Mouse (Mus musculus) liver, embryonic 11.5 days (tissue): ENCODE measurements around the gene Ifnlr1. TPM values are rescaled to one million over a fixed set of nuclear protein-coding genes. Genes with fewer than 3 reads are reported as not detected.

Experiments used
- ATAC-seq: fragments of 200-750 bp; cut with Nextera tagmentation; replicated peaks from 2 replicates; pipeline ENCODE4 v1.8.0; 2017; ENCODE audit warnings: moderate number of reproducible peaks, mild to moderate bottlenecking, moderate TSS enrichment, moderate library complexity; ENCODE audit not compliant: low FRiP score
- DNase-seq: peaks from one replicate; pipeline ENCODE4 v3.0.0-alpha.2; 2017; ENCODE audit warnings: low spot score
- H3K27ac ChIP-seq: fragments of 300-500 bp; sonication (generic); 2 replicates; pipeline ENCODE4 v1.5.1; 2014; ENCODE audit warnings: mild to moderate bottlenecking, low read depth, low read length, control low read depth
- H3K27me3 ChIP-seq: fragments of 300-500 bp; sonication (generic); replicated peaks from 2 replicates; pipeline ENCODE4 v1.6.1; 2014; ENCODE audit warnings: low read length, mixed read lengths; ENCODE audit not compliant: control insufficient read depth, insufficient read depth
- H3K36me3 ChIP-seq: fragments of 300-500 bp; sonication (generic); 2 replicates; pipeline ENCODE4 v1.6.1; 2014; ENCODE audit warnings: mild to moderate bottlenecking, low read length, moderate library complexity, mixed read lengths; ENCODE audit not compliant: control insufficient read depth, insufficient read depth
- H3K4me1 ChIP-seq: fragments of 300-500 bp; sonication (generic); replicated peaks from 2 replicates; pipeline ENCODE4 v1.6.1; 2014; ENCODE audit warnings: low read length, mixed read lengths; ENCODE audit not compliant: control insufficient read depth, insufficient read depth
- H3K4me2 ChIP-seq: fragments of 300-500 bp; sonication (generic); 2 replicates; pipeline ENCODE4 v1.6.1; 2014; ENCODE audit warnings: mild to moderate bottlenecking, control low read depth, moderate library complexity
- H3K4me3 ChIP-seq: fragments of 300-500 bp; sonication (generic); 2 replicates; pipeline ENCODE4 v1.5.1; 2014; ENCODE audit warnings: low read depth, low read length, control low read depth
- H3K9ac ChIP-seq: fragments of 300-500 bp; sonication (generic); 2 replicates; pipeline ENCODE4 v1.6.1; 2014; ENCODE audit warnings: low read depth, low read length, control low read depth
- H3K9me3 ChIP-seq: fragments of 300-500 bp; sonication (generic); 2 replicates; pipeline ENCODE4 v1.6.1; 2016; ENCODE audit warnings: low read length, inconsistent platforms, mixed read lengths; ENCODE audit not compliant: control insufficient read depth
- WGBS: fragments of 180-500 bp; shearing (Covaris S2); extraction: QIAGEN DNeasy Blood & Tissue Kit; methylation state at CpG from one replicate; pipeline ENCODE4 v1.1.7; 2014; 5-methylcytosine and 5-hydroxymethylcytosine counted together
- polyA plus RNA-seq: library from polyadenylated mRNA; unstranded; fragments of >200 nt; fragmentation: Nextera tagmentation; extraction: Ambion mirVana; gene quantifications from 2 replicates; pipeline ENCODE4 v1.2.1, GENCODE M21; 2014

Gene Ifnlr1
- polyA plus RNA-seq, 1 experiment from 2014 or later: 0.07 TPM

GRCm38 (mm10) chr4:135722540-135723290 is 36.6 kb downstream of the Ifnlr1 start:
- H3K4me2 ChIP-seq: no peak overlapping the region
- no peak overlapping the region for H3K27ac ChIP-seq
- ATAC-seq (no peak), DNase-seq (no peak)
- WGBS: 74% methylated on average over 17 of the region's 17 CpGs
- no peak overlapping the region for H3K4me3 ChIP-seq
- peaks cover 6% of the 10 kb centered on the region for H3K4me1 ChIP-seq
- no peaks in the 10 kb centered on the region for H3K36me3 ChIP-seq
- no peak overlapping the region for H3K9ac ChIP-seq
- H3K9me3 ChIP-seq: peaks cover 7% of the 10 kb centered on the region
- no peaks in the 10 kb centered on the region for H3K27me3 ChIP-seq

GRCm38 (mm10) chr4:135726416-135726815 is 40.3 kb downstream of the Ifnlr1 start:
- WGBS: 71% methylated on average over 11 of the region's 11 CpGs
- no peak for DNase-seq
- ATAC-seq: no peak
- Histone ChIP-seq H3K27ac (no peak overlapping the region), H3K4me3 (no peak overlapping the region), H3K4me1 (peaks cover 12% of the 10 kb centered on the region), H3K4me2 (no peak overlapping the region), H3K27me3 (no peaks in the 10 kb centered on the region; the same call in 1 of the 2 replicates), H3K9ac (no peak overlapping the region), H3K9me3 (peaks cover 7% of the 10 kb centered on the region), H3K36me3 (no peaks in the 10 kb centered on the region)

GRCm38 (mm10) chr4:135727817-135728216 is 41.7 kb downstream of the Ifnlr1 start, which contains the start of gene Il22ra1:
Gene Il22ra1, plus strand, starts transcription at chr4:135728172.
- ATAC-seq: peak; percentile 51; the same call in 1 of the 2 replicates
- DNase-seq: no peak
- Histone ChIP-seq H3K27ac (no peak within 1 kb of the TSS), H3K4me3 (peak within 1 kb of the TSS; percentile 26), H3K4me1 (peaks cover 12% of the 10 kb centered on the region), H3K9ac (peak within 1 kb of the TSS; percentile 48; the same call in 1 of the 2 replicates), H3K36me3 (no peaks in the 10 kb centered on the region), H3K4me2 (peak within 1 kb of the TSS; percentile 64), H3K27me3 (no peaks in the 10 kb centered on the region; the same call in 1 of the 2 replicates), H3K9me3 (peaks cover 3% of the 10 kb centered on the region; the same call in 1 of the 2 replicates)
- WGBS: 21% methylated on average over 14 of the region's 14 CpGs

- Histone ChIP-seq H3K36me3 (no peaks in the 10 kb centered on the region; the same call in 1 of the 2 replicates), H3K4me2 (no peak overlapping the region), H3K27me3 (no peaks in the 10 kb centered on the region; the same call in 1 of the 2 replicates), H3K9ac (no peak overlapping the region), H3K9me3 (peaks cover 6% of the 10 kb centered on the region; the same call in 1 of the 2 replicates), H3K4me3 (no peak overlapping the region), H3K27ac (no peak overlapping the region), H3K4me1 (peaks cover 12% of the 10 kb centered on the region)
- no peak for DNase-seq
- WGBS: 79% methylated on average over 9 of the region's 9 CpGs
- no peak for ATAC-seq
Observed at GRCm38 (mm10) chr4:135730204-135730603, 44.1 kb downstream of the Ifnlr1 start.

GRCm38 (mm10) chr4:135730951-135731350 is 44.9 kb downstream of the Ifnlr1 start:
- DNase-seq (no peak), ATAC-seq (no peak)
- H3K4me3 ChIP-seq: no peak overlapping the region
- peaks cover 6% of the 10 kb centered on the region; the same call in 1 of the 2 replicates for H3K9me3 ChIP-seq
- H3K27ac ChIP-seq: no peak overlapping the region
- WGBS: 79% methylated on average over 8 of the region's 8 CpGs
- no peaks in the 10 kb centered on the region; the same call in 1 of the 2 replicates for H3K36me3 ChIP-seq
- no peak overlapping the region for H3K4me2 ChIP-seq
- H3K9ac ChIP-seq: no peak overlapping the region
- H3K27me3 ChIP-seq: no peaks in the 10 kb centered on the region; the same call in 1 of the 2 replicates
- H3K4me1 ChIP-seq: peaks cover 12% of the 10 kb centered on the region

- Histone ChIP-seq H3K9ac (no peak overlapping the region), H3K4me1 (peaks cover 10% of the 10 kb centered on the region), H3K4me3 (no peak overlapping the region), H3K9me3 (peaks cover 6% of the 10 kb centered on the region; the same call in 1 of the 2 replicates), H3K36me3 (no peaks in the 10 kb centered on the region; the same call in 1 of the 2 replicates), H3K27ac (no peak overlapping the region), H3K27me3 (peaks cover 4% of the 10 kb centered on the region; the same call in 1 of the 2 replicates), H3K4me2 (no peak overlapping the region)
- ATAC-seq (no peak), DNase-seq (no peak)
- 95% methylated on average over 14 of the region's 14 CpGs for WGBS
Observed at GRCm38 (mm10) chr4:135733901-135734300, 47.8 kb downstream of the Ifnlr1 start.

- Histone ChIP-seq H3K4me2 (no peak overlapping the region), H3K36me3 (no peaks in the 10 kb centered on the region; the same call in 1 of the 2 replicates), H3K9me3 (peaks cover 6% of the 10 kb centered on the region; the same call in 1 of the 2 replicates), H3K4me1 (peaks cover 17% of the 10 kb centered on the region), H3K27me3 (0 out of 2 replicates have a peak, but pooled peaks cover 4% of the 10 kb centered on the region), H3K9ac (no peak overlapping the region), H3K4me3 (no peak overlapping the region), H3K27ac (no peak overlapping the region)
- ATAC-seq: no peak
- WGBS: 69% methylated on average over 3 of the region's 3 CpGs
- no peak for DNase-seq
Observed at GRCm38 (mm10) chr4:135736903-135737302, 50.8 kb downstream of the Ifnlr1 start.

GRCm38 (mm10) chr4:135738237-135738636 is 52.1 kb downstream of the Ifnlr1 start:
- no peak overlapping the region for H3K27ac ChIP-seq
- H3K36me3 ChIP-seq: no peaks in the 10 kb centered on the region; the same call in 1 of the 2 replicates
- H3K9me3 ChIP-seq: peaks cover 6% of the 10 kb centered on the region; the same call in 1 of the 2 replicates
- no peak overlapping the region for H3K9ac ChIP-seq
- DNase-seq (no peak), ATAC-seq (no peak)
- 0 out of 2 replicates have a peak, but pooled peaks cover 4% of the 10 kb centered on the region for H3K27me3 ChIP-seq
- H3K4me2 ChIP-seq: peak overlapping the region; percentile 26; the same call in 1 of the 2 replicates
- H3K4me1 ChIP-seq: peaks cover 17% of the 10 kb centered on the region
- WGBS: 44% methylated on average over 5 of the region's 5 CpGs
- H3K4me3 ChIP-seq: no peak overlapping the region
